Mouse (Mus musculus): ENCODE measurements around the gene Catsper1. TPM values are rescaled to one million over a fixed set of nuclear protein-coding genes. Genes with fewer than 3 reads are reported as not detected.

Catsper1 gene
- total RNA-seq, 1 experiment from 2014 or later = not detected

- ATAC-seq (ENCODE audit: extremely low read depth, insufficient number of reproducible peaks, low FRiP score, poor library complexity, severe bottlenecking) = peak; percentile 57
Measured at GRCm38 (mm10) chr19:5389647-5390046, 54.1 kb downstream of the Catsper1 start.

- no peak for ATAC-seq (ENCODE audit: extremely low read depth, insufficient number of reproducible peaks, low FRiP score, poor library complexity, severe bottlenecking)
Measured at GRCm38 (mm10) chr19:5390416-5390815, 54.9 kb downstream of the Catsper1 start.

GRCm38 (mm10) chr19:5392892-5393291 lies 57.4 kb downstream of the Catsper1 start:
- ATAC-seq (ENCODE audit: extremely low read depth, insufficient number of reproducible peaks, low FRiP score, poor library complexity, severe bottlenecking) = no peak

Other genes starting within 250 kb of the Catsper1 start
- 6.9 and 10.4 TPM in 2 replicates for gene Yif1a, start 247.2 kb upstream of the Catsper1 start, total RNA-seq (2017)
- not detected in 2 replicates for gene Cnih2, start 237.2 kb upstream of the Catsper1 start, total RNA-seq (2017)
- gene Rab1b, start 228.7 kb upstream of the Catsper1 start, total RNA-seq (2017) = 74.5 and 91.6 TPM in 2 replicates
- gene Klc2, start 217.2 kb upstream of the Catsper1 start, total RNA-seq (2017) = 16.7 and 18.7 TPM in 2 replicates
- 50.5 and 54.0 TPM in 2 replicates for gene Pacs1, start 62.6 kb upstream of the Catsper1 start, total RNA-seq (2017)
- 273 and 288 TPM in 2 replicates for gene Sf3b2, start 40.3 kb upstream of the Catsper1 start, total RNA-seq (2017)
- gene Gal3st3, start 37.4 kb upstream of the Catsper1 start, total RNA-seq (2017) = not detected in 2 replicates
- 1.4 TPM in 1 of 2 replicates, not detected in the other for gene Cst6, start 13.8 kb downstream of the Catsper1 start, total RNA-seq (2017)
- 31.6 and 36.8 TPM in 2 replicates for gene Eif1ad, start 31.0 kb downstream of the Catsper1 start, total RNA-seq (2017)
- gene Banf1, start 31.4 kb downstream of the Catsper1 start, total RNA-seq (2017) = 15.2 and 17.9 TPM in 2 replicates
- gene Sart1, start 53.0 kb downstream of the Catsper1 start, total RNA-seq (2017) = 135 and 147 TPM in 2 replicates
- gene Tsga10ip, start 66.8 kb downstream of the Catsper1 start, total RNA-seq (2017) = 1.5 TPM in 1 of 2 replicates, not detected in the other
- gene Drap1, start 89.2 kb downstream of the Catsper1 start, total RNA-seq (2017) = 91.6 and 100 TPM in 2 replicates
- gene AI837181, start 89.4 kb downstream of the Catsper1 start, total RNA-seq (2017) = 21.1 and 22.2 TPM in 2 replicates
- gene Fosl1, start 111.8 kb downstream of the Catsper1 start, total RNA-seq (2017) = not detected in 2 replicates
- gene Ccdc85b, start 122.2 kb downstream of the Catsper1 start, total RNA-seq (2017) = 2.3 and 2.8 TPM in 2 replicates
- 133 and 137 TPM in 2 replicates for gene Fibp, start 124.9 kb downstream of the Catsper1 start, total RNA-seq (2017)
- 11.1 and 11.2 TPM in 2 replicates for gene Ctsw, start 132.8 kb downstream of the Catsper1 start, total RNA-seq (2017)
- gene Efemp2, start 138.2 kb downstream of the Catsper1 start, total RNA-seq (2017) = 0.70 TPM in 1 of 2 replicates, not detected in the other
- gene Mus81, start 152.7 kb downstream of the Catsper1 start, total RNA-seq (2017) = 19.0 and 22.0 TPM in 2 replicates
- 1,009 and 1,084 TPM in 2 replicates for gene Cfl1, start 154.7 kb downstream of the Catsper1 start, total RNA-seq (2017)
- 0.86 and 5.0 TPM in 2 replicates for gene 1700020D05Rik, start 168.0 kb downstream of the Catsper1 start, total RNA-seq (2017)
- gene Snx32, start 174.8 kb downstream of the Catsper1 start, total RNA-seq (2017) = 7.4 and 11.3 TPM in 2 replicates
- gene Ovol1, start 224.9 kb downstream of the Catsper1 start, total RNA-seq (2017) = 0.23 and 0.25 TPM in 2 replicates
- gene Ap5b1, start 232.3 kb downstream of the Catsper1 start, total RNA-seq (2017) = 14.6 and 18.0 TPM in 2 replicates

Data from neutrophil, adult 5-6 weeks (primary cell).